Mouse (Mus musculus) adrenal gland, adult 8-10 months (tissue): Measurements from ENCODE around the gene Gm10203. TPM values are rescaled to one million over a fixed set of nuclear protein-coding genes. Genes with fewer than 3 reads are reported as not detected.
"Not testable (repeated sequence)": the region's sequence is repeated elsewhere in the genome, so short reads cannot be mapped to it uniquely, and the experiment has no call there.

Experiments
- DNase-seq: peaks from one replicate; pipeline ENCODE4 v3.0.0; 2022
- total RNA-seq, 4 experiments: library from RNA; stranded (reverse); gene quantifications; 2 replicates each; pipeline ENCODE4 v1.2.4; 2022

Gene Gm10203
- total RNA-seq, 4 experiments from 2014 or later, result not detected

- DNase-seq, result no peak
Measured at GRCm38 (mm10) chr6:149135631-149136030, 5.7 kb downstream of the Gm10203 start.

- no peak for DNase-seq
Measured at GRCm38 (mm10) chr6:149137936-149138335, 8.0 kb downstream of the Gm10203 start.

GRCm38 (mm10) chr6:149139011-149139410 is 9.0 kb downstream of the Gm10203 start:
- no peak for DNase-seq

GRCm38 (mm10) chr6:149139471-149139870 is 9.5 kb downstream of the Gm10203 start, which contains the start of gene Etfbkmt:
Etfbkmt (plus strand) TSS chr6:149139849.
- DNase-seq, result no peak

GRCm38 (mm10) chr6:149141393-149142173 is 11.6 kb downstream of the Gm10203 start:
- DNase-seq, result peak; percentile 83

- no peak for DNase-seq
Measured at GRCm38 (mm10) chr6:149145143-149145542, 15.2 kb downstream of the Gm10203 start.

GRCm38 (mm10) chr6:149148436-149149229 is 18.7 kb downstream of the Gm10203 start:
- no peak for DNase-seq

GRCm38 (mm10) chr6:149152119-149152518 is 22.1 kb downstream of the Gm10203 start:
- DNase-seq, result no peak

GRCm38 (mm10) chr6:149153473-149154115 is 23.6 kb downstream of the Gm10203 start:
- no peak for DNase-seq

- DNase-seq, result no peak
Measured at GRCm38 (mm10) chr6:149154116-149155030, 24.4 kb downstream of the Gm10203 start.

GRCm38 (mm10) chr6:149155031-149155841 is 25.3 kb downstream of the Gm10203 start:
- DNase-seq, result no peak

GRCm38 (mm10) chr6:149167038-149167437 is 37.1 kb downstream of the Gm10203 start:
- DNase-seq, result not testable (repeated sequence)

- no peak for DNase-seq
Measured at GRCm38 (mm10) chr6:149167672-149168071, 37.7 kb downstream of the Gm10203 start.

- DNase-seq, result no peak
Measured at GRCm38 (mm10) chr6:149168436-149168835, 38.5 kb downstream of the Gm10203 start.

- not testable (repeated sequence) for DNase-seq
Measured at GRCm38 (mm10) chr6:149169965-149170364, 40.0 kb downstream of the Gm10203 start.

- peak; percentile 52 for DNase-seq
Measured at GRCm38 (mm10) chr6:149173831-149174625, 44.1 kb downstream of the Gm10203 start.

GRCm38 (mm10) chr6:149174932-149175570 is 45.1 kb downstream of the Gm10203 start:
- peak; percentile 30 for DNase-seq

- no peak for DNase-seq
Measured at GRCm38 (mm10) chr6:149179064-149179463, 49.1 kb downstream of the Gm10203 start.
